Mouse (Mus musculus) midbrain, embryonic 16.5 days (tissue): ENCODE measurements around the gene St7l. TPM values are rescaled to one million over a fixed set of nuclear protein-coding genes. Genes with fewer than 3 reads are reported as not detected.

Experiments
- ATAC-seq: fragments of 200-750 bp; cut with Nextera tagmentation; 2 replicates; pipeline ENCODE4 v1.8.0; 2017; ENCODE audit warnings: moderate TSS enrichment
- H3K27ac ChIP-seq: fragments of 300-500 bp; sonication (generic); 2 replicates; pipeline ENCODE4 v1.5.1; 2014; ENCODE audit warnings: mild to moderate bottlenecking, low read length, mixed read lengths
- H3K27me3 ChIP-seq: fragments of 300-500 bp; sonication (generic); 2 replicates; pipeline ENCODE4 v1.6.1; 2014; ENCODE audit warnings: low read depth, low read length, mixed read lengths; ENCODE audit not compliant: control insufficient read depth, insufficient read depth
- H3K36me3 ChIP-seq: fragments of 300-500 bp; sonication (generic); 2 replicates; pipeline ENCODE4 v1.6.1; 2014; ENCODE audit warnings: mild to moderate bottlenecking, low read length, moderate library complexity, mixed read lengths; ENCODE audit not compliant: control insufficient read depth, insufficient read depth
- H3K4me1 ChIP-seq: fragments of 300-500 bp; sonication (generic); 2 replicates; pipeline ENCODE4 v1.6.1; 2014; ENCODE audit warnings: mild to moderate bottlenecking, low read length, mixed read lengths; ENCODE audit not compliant: control insufficient read depth, insufficient read depth
- H3K4me2 ChIP-seq: fragments of 300-500 bp; sonication (generic); 2 replicates; pipeline ENCODE4 v1.6.1; 2014; ENCODE audit warnings: mild to moderate bottlenecking, low read length, mixed read lengths
- H3K4me3 ChIP-seq: fragments of 300-500 bp; sonication (generic); 2 replicates; pipeline ENCODE4 v1.5.1; 2014; ENCODE audit warnings: low read depth, mild to moderate bottlenecking, low read length, moderate library complexity, mixed read lengths
- H3K9ac ChIP-seq: fragments of 300-500 bp; sonication (generic); 2 replicates; pipeline ENCODE4 v1.6.1; 2014; ENCODE audit warnings: low read depth, low read length, mixed read lengths
- H3K9me3 ChIP-seq: fragments of 300-500 bp; sonication (generic); replicated peaks from 2 replicates; pipeline ENCODE4 v1.6.1; 2014; ENCODE audit warnings: mild to moderate bottlenecking, low read length, mixed read lengths; ENCODE audit not compliant: control insufficient read depth, poor library complexity, severe bottlenecking
- WGBS: fragments of 180-500 bp; shearing (Covaris S2); extraction: QIAGEN DNeasy Blood & Tissue Kit; methylation state at CpG from one replicate; pipeline ENCODE4 v1.1.7; 2014; 5-methylcytosine and 5-hydroxymethylcytosine counted together
- polyA plus RNA-seq: library from polyadenylated mRNA; unstranded; fragments of >200 nt; fragmentation: Nextera tagmentation; extraction: Ambion mirVana; gene quantifications from 2 replicates; pipeline ENCODE4 v1.2.1, GENCODE M21; 2015

Gene St7l
- polyA plus RNA-seq, 1 experiment from 2014 or later = 37.6 TPM

- H3K9me3 ChIP-seq = no peaks in the 10 kb centered on the region
- no peak for ATAC-seq
- peaks cover 4% of the 10 kb centered on the region for H3K36me3 ChIP-seq
- H3K4me2 ChIP-seq = no peak overlapping the region
- WGBS = 6% methylated on average over 3 of the region's 3 CpGs
- no peak overlapping the region for H3K9ac ChIP-seq
- H3K4me1 ChIP-seq = no peaks in the 10 kb centered on the region
- H3K27ac ChIP-seq = no peak overlapping the region
- no peaks in the 10 kb centered on the region for H3K27me3 ChIP-seq
- H3K4me3 ChIP-seq = no peak overlapping the region
Measured at GRCm38 (mm10) chr3:104914986-104915385, 51.2 kb downstream of the St7l start.

GRCm38 (mm10) chr3:104929385-104929784 is 65.6 kb downstream of the St7l start:
- Histone ChIP-seq H3K9me3 (no peaks in the 10 kb centered on the region), H3K4me1 (no peaks in the 10 kb centered on the region), H3K27me3 (no peaks in the 10 kb centered on the region), H3K27ac (no peak overlapping the region), H3K36me3 (peaks cover 8% of the 10 kb centered on the region; the same call in 1 of the 2 replicates), H3K4me3 (no peak overlapping the region), H3K4me2 (no peak overlapping the region), H3K9ac (no peak overlapping the region)
- 97% methylated on average over 6 of the region's 6 CpGs for WGBS
- ATAC-seq = no peak

- H3K4me3 ChIP-seq = no peak overlapping the region
- no peaks in the 10 kb centered on the region for H3K9me3 ChIP-seq
- H3K4me1 ChIP-seq = peaks cover 1% of the 10 kb centered on the region; the same call in 1 of the 2 replicates
- no peak overlapping the region for H3K4me2 ChIP-seq
- peaks cover 2% of the 10 kb centered on the region; the same call in 1 of the 2 replicates for H3K36me3 ChIP-seq
- H3K27me3 ChIP-seq = no peaks in the 10 kb centered on the region
- WGBS = 86% methylated on average over 2 of the region's 2 CpGs
- no peak for ATAC-seq
- H3K9ac ChIP-seq = no peak overlapping the region
- no peak overlapping the region for H3K27ac ChIP-seq
Measured at GRCm38 (mm10) chr3:104937728-104938305, 74.0 kb downstream of the St7l start.

GRCm38 (mm10) chr3:104938327-104938726 is 74.5 kb downstream of the St7l start:
- no peak overlapping the region for H3K4me3 ChIP-seq
- no peak overlapping the region for H3K27ac ChIP-seq
- no peak overlapping the region for H3K4me2 ChIP-seq
- peaks cover 2% of the 10 kb centered on the region; the same call in 1 of the 2 replicates for H3K36me3 ChIP-seq
- H3K9me3 ChIP-seq = no peaks in the 10 kb centered on the region
- no peak for ATAC-seq
- WGBS = 17% methylated on average over 4 of the region's 4 CpGs
- no peak overlapping the region for H3K9ac ChIP-seq
- H3K4me1 ChIP-seq = peaks cover 3% of the 10 kb centered on the region; the same call in 1 of the 2 replicates
- no peaks in the 10 kb centered on the region for H3K27me3 ChIP-seq

DNA sequence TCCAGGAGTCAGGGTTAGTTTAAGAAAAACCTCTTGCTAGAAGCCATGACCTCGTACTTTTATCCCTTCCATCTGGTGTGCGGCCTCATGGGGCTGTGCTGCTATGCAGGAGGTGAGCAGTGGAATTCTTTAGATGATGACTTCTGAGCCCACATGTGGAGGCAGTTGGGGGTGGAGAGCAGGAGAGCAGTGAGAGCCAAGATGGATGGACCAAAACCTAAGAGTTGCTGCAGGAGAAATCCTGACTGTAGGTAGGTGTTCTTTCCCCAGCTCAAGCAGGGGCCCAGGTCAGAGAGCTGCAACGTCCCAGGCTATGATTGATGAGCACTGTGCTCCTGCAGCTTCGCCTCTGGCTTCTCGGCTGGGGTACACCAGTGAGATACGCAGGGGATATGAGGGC is 76.9 kb downstream of the St7l start:
- Histone ChIP-seq H3K9me3 (no peaks in the 10 kb centered on the region), H3K27me3 (no peaks in the 10 kb centered on the region), H3K36me3 (peaks cover 2% of the 10 kb centered on the region; the same call in 1 of the 2 replicates), H3K4me1 (peaks cover 3% of the 10 kb centered on the region; the same call in 1 of the 2 replicates), H3K4me3 (no peak overlapping the region), H3K27ac (no peak overlapping the region), H3K9ac (no peak overlapping the region), H3K4me2 (no peak overlapping the region)
- ATAC-seq = no peak
- WGBS = 63% methylated on average over 6 of the region's 6 CpGs

- H3K9me3 ChIP-seq = no peaks in the 10 kb centered on the region
- H3K27ac ChIP-seq = no peak overlapping the region
- WGBS = 55% methylated on average over 5 of the region's 5 CpGs
- peaks cover 4% of the 10 kb centered on the region; the same call in 1 of the 2 replicates for H3K36me3 ChIP-seq
- no peak overlapping the region for H3K9ac ChIP-seq
- no peak for ATAC-seq
- no peak overlapping the region for H3K4me2 ChIP-seq
- H3K4me1 ChIP-seq = peaks cover 3% of the 10 kb centered on the region; the same call in 1 of the 2 replicates
- H3K27me3 ChIP-seq = no peaks in the 10 kb centered on the region
- no peak overlapping the region for H3K4me3 ChIP-seq
Measured at GRCm38 (mm10) chr3:104942682-104943081, 78.9 kb downstream of the St7l start.

- Histone ChIP-seq H3K36me3 (peaks cover 4% of the 10 kb centered on the region; the same call in 1 of the 2 replicates), H3K4me3 (no peak overlapping the region), H3K9me3 (no peaks in the 10 kb centered on the region), H3K4me2 (no peak overlapping the region), H3K9ac (no peak overlapping the region), H3K27ac (no peak overlapping the region), H3K4me1 (peaks cover 3% of the 10 kb centered on the region; the same call in 1 of the 2 replicates), H3K27me3 (no peaks in the 10 kb centered on the region)
- 41% methylated on average over 8 of the region's 8 CpGs for WGBS
- ATAC-seq = no peak
Measured at GRCm38 (mm10) chr3:104943333-104943732, 79.5 kb downstream of the St7l start.

DNA sequence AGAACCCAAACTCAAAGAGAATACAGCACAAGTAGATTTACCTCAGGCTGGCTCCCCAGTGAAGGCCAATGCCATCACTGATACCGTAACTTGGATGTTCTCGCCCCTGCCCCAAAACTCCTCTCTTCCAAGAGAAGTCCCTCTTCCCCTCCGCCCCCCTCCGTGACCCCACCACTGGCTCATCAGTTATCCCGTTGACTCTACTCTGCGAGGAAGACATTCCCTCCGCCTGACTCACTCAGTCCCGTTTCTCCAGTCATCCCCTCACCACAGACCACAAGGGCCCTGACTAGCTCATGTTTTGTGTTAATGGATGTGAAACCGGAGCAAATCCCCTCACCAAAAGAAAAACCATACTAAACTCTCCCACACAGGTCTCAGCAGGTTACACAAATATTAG is 81.1 kb downstream of the St7l start:
- WGBS = 88% methylated on average over 9 of the region's 9 CpGs
- no peak for ATAC-seq

GRCm38 (mm10) chr3:104950926-104951325 is 87.1 kb downstream of the St7l start:
- ATAC-seq = no peak
- H3K36me3 ChIP-seq = 0 out of 2 replicates have a peak, but pooled peaks cover 2% of the 10 kb centered on the region
- no peaks in the 10 kb centered on the region for H3K9me3 ChIP-seq
- no peak overlapping the region for H3K27ac ChIP-seq
- H3K4me2 ChIP-seq = no peak overlapping the region
- no peak overlapping the region for H3K4me3 ChIP-seq
- no peak overlapping the region for H3K9ac ChIP-seq
- 98% methylated on average over 12 of the region's 12 CpGs for WGBS
- H3K27me3 ChIP-seq = no peaks in the 10 kb centered on the region
- H3K4me1 ChIP-seq = no peaks in the 10 kb centered on the region

More for the DNA sequence above, 81.1 kb downstream of the St7l start:
- Histone ChIP-seq H3K9me3 (no peaks in the 10 kb centered on the region), H3K9ac (no peak overlapping the region), H3K36me3 (peaks cover 2% of the 10 kb centered on the region; the same call in 1 of the 2 replicates), H3K4me1 (peaks cover 3% of the 10 kb centered on the region; the same call in 1 of the 2 replicates), H3K27ac (no peak overlapping the region), H3K4me2 (no peak overlapping the region), H3K27me3 (no peaks in the 10 kb centered on the region), H3K4me3 (no peak overlapping the region)
